Mouse (Mus musculus) neural tube, embryonic 10.5 days (tissue): ENCODE measurements around the gene Magel2.
A peak's percentile ranks its signal among the peaks of the same experiment; 100 is the strongest.

Experiments used
- DNase-seq: peaks from one replicate; pipeline ENCODE4 v3.0.0-alpha.2; 2017; ENCODE audit warnings: low spot score; ENCODE audit errors: extremely low spot score

Gene Magel2

GRCm38 (mm10) chr7:62376510-62377304 lies at the start of gene Magel2:
Gene Magel2, plus strand, starts transcription at chr7:62377010.
- peak; percentile 69 for DNase-seq

DNA sequence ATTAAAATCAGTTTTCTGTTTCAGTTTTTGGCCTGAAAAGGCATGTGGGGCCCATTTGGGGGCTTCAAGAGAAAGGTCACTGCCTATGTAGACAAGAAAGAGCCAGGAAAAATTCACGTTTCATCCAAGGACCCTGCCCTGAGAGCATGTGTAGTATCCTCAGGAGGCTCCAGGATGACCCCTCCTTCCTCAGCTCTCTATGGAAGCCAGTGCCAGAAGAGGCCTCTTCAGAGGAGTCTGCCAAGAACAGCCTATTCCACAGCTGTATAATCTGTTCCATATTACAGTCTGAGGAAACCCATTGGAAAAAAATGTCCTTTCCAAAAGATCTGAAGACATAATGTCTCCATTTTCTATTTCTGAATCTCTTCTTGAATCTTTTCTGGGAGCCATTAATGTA lies 31.4 kb upstream of the Magel2 start:
- no peak for DNase-seq

DNA sequence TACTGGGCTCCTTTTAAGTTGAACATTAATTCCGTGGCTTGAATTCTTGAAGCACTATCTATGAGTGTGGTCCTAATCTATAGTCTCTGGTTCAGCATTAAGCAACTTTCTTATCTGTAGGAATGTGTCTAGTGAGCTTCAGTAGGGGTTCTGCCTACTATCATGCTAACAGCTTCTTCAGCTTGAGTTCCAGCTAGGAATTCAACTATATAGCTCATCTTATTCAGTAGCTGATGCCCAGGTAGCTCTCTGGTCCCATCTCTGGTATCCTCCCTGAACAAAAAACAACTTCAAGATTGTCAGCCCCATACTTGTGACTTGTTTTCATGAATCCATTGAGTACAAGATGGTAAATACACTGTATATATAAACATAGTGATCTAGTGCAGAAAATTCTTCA lies 30.5 kb upstream of the Magel2 start, which contains the start of gene Ndn:
Ndn (plus strand) TSS at position 301 of the 400 bp plus-strand sequence.
- DNase-seq, result no peak

DNA sequence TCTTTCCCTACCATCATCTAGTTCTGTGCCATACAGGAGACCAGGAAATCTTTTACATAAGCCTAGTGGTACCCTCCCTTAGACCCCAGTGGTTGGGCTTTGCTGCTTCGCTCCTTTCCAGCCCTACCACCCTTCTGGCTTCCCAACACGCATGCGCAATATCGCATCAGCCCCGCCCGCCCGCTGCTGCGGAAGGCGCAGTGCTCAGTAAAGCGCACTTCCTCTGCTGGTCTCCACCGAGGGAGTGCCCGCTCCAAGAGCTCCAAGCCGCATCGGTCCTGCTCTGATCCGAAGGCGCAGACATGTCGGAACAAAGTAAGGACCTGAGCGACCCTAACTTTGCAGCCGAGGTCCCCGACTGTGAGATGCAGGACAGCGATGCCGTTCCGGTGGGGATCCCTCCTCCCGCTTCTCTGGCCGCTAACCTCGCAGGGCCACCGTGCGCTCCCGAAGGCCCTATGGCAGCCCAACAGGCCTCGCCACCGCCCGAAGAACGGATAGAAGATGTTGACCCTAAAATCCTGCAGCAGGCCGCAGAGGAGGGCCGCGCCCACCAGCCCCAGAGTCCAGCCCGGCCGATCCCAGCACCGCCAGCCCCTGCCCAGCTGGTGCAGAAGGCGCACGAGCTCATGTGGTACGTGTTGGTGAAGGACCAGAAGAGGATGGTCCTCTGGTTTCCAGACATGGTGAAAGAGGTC lies 28.6 kb upstream of the Magel2 start:
- DNase-seq, result peak; percentile 78

DNA sequence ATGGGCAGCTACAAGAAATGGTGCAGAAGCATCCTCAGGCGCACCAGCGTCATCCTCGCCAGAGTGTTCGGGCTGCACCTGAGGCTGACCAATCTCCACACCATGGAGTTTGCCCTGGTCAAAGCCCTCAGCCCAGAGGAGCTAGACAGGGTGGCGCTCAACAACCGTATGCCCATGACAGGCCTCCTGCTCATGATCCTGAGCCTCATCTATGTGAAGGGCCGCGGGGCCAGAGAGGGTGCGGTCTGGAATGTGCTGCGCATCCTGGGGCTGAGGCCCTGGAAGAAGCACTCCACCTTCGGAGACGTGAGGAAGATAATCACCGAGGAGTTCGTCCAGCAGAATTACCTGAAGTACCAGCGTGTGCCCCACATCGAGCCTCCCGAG lies 28.0 kb upstream of the Magel2 start:
- DNase-seq, result no peak

GRCm38 (mm10) chr7:62351266-62351665 lies 25.5 kb upstream of the Magel2 start:
- no peak for DNase-seq

DNA sequence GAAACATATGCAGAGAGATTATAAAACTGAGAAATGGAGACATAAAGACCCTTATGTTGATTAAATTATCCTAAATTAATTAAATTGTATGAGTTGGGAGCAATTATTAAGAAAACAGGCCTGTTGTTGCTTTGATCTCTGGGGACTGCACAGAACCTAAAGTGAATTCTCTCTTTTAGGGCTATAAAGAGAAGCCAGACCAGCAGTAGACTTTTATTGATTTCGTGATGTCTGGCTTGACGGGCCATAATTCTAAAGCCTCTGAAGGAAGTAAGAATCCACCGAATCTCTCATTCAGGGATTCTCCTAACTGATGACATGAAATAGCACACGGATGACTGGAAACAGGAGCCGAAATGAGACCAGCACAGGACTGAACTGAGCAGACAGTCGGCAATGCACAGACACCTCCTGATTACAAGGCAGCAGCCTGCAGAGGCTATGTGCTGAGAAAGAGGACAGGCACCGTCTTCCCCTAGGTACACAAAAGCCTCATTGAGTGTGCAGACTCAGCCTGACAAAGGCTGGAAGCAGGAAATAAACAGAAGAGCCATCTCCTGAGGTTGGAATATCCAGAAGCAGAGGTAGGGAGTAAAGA lies 11.7 kb upstream of the Magel2 start:
- DNase-seq, result no peak

DNA sequence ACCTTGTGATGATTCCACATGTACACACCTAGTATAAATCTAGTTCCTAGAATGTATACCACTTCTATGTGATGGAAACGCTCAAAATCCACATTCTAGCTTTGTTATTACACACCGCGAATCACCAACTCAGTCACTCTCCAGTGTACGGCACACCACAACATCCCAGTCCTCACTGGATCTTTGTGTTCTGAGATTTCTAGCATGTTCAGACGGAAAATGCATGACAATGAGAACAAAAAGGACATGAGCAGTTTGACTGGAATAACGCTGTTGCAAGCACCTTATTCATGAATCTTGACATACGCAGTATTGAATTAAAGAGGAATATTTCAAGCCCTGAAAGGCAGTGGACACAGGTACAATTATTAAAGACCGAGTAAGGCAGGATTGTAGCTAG lies 10.1 kb upstream of the Magel2 start:
- no peak for DNase-seq

GRCm38 (mm10) chr7:62375658-62376057 lies 1.2 kb upstream of the Magel2 start:
- no peak for DNase-seq

GRCm38 (mm10) chr7:62377313-62377712 lies 503 bp downstream of the Magel2 start:
- no peak for DNase-seq

DNA sequence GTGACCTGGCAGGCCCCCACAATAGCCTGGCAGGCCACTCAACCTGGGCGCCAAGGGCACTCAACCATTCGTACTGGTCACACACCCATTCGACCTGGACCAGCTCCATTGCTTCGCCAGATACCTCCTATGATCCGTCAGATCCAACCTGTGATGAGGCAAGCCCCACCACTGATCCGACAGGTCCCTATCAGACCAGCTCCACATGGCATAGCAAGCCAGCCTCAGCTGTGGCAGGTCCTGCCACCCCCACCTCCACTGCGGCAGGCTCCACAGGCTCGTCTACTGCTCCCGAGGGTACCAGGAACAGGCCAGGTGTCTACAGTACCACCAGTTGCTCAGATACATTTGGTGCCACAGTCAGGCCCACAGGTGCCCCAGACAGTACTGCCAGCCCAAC lies 1.7 kb downstream of the Magel2 start:
- no peak for DNase-seq

DNA sequence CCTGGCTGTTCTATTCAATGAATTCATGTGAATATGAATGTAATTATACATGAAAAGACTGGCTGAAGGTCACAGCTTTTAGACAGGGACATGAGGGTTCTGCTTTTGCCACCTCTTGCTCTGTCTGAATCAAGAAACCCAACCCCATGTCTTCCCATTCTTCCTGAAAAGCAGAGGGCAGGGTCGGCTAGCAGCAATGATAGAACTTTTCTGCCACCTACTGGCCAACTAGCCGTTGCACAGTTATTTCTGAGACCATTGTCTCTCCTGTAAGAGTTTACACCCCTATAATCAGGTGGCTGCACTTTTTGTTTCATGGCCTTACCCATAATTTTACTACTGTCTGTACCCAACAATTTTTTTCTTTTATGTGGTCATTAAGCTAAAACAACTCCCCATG lies 5.6 kb downstream of the Magel2 start:
- DNase-seq, result peak; percentile 26

- DNase-seq, result no peak
These were observed 11.5 kb downstream of the Magel2 start for GRCm38 (mm10) chr7:62388291-62388690.

DNA sequence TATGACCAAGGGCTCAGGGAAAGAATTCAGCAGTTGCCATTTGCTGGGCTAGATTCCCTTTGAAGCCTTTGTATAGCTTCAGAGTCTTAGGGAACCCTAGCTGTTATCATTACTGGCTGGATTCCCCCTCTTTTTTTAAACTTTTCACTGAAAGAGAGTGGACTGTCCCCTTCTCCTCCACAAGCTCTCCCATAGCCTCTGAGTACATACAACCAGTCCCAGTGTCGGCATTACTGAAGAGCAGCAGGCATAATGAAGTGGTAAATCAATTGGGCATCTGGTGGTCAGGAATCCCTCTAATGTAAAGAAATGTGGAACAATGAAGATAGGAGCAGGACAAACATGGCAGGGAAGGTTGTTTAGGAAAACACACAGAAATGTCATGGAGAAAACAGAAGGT lies 15.4 kb downstream of the Magel2 start:
- no peak for DNase-seq

GRCm38 (mm10) chr7:62406573-62407050 lies 29.8 kb downstream of the Magel2 start:
- DNase-seq, result peak; percentile 22

GRCm38 (mm10) chr7:62407803-62408202 lies 31.0 kb downstream of the Magel2 start:
- no peak for DNase-seq

GRCm38 (mm10) chr7:62415222-62415621 lies 38.4 kb downstream of the Magel2 start:
- no peak for DNase-seq

- no peak for DNase-seq
These were observed 39.4 kb downstream of the Magel2 start for GRCm38 (mm10) chr7:62416173-62416572.

GRCm38 (mm10) chr7:62418346-62418745 lies 41.5 kb downstream of the Magel2 start:
- DNase-seq, result no peak

DNA sequence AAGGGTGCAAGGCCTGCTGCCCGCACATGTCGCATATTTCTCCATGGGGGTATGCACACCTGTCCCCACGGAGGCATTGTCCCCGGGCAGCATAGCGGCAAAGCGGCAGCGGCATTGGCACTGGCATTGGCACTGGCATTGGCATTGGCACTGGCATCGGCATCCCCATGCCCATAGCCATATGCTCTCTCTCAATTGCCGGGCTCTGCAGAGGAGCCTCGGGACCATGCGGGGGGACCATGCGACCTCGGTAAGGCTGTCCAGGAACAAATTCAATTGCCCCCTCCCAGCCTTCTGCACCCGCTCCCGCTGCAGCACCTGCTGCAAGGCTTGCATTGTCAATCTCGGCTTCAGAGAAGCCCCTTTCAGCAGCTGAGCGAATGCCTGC lies 42.3 kb downstream of the Magel2 start:
- no peak for DNase-seq

- DNase-seq, result peak; percentile 80
These were observed 42.9 kb downstream of the Magel2 start, which contains the start of gene Mkrn3 for GRCm38 (mm10) chr7:62419493-62420360. Gene Mkrn3, minus strand, starts transcription at chr7:62420139.
